Mouse (Mus musculus) embryonic facial prominence, embryonic 14.5 days (tissue): ENCODE results near the gene 4921536K21Rik. TPM values are rescaled to one million over a fixed set of nuclear protein-coding genes. Genes with fewer than 3 reads are reported as not detected.
A peak's percentile ranks its signal among the peaks of the same experiment; 100 is the strongest.

Experiments
- ATAC-seq: fragments of 200-750 bp; cut with Nextera tagmentation; 2 replicates; pipeline ENCODE4 v1.8.0; 2017; ENCODE audit warnings: low read depth, moderate number of reproducible peaks, moderate TSS enrichment
- DNase-seq: peaks from one replicate; pipeline ENCODE4 v3.0.0-alpha.2; 2015; ENCODE audit warnings: low spot score
- H3K27ac ChIP-seq: fragments of 300-500 bp; sonication (generic); replicated peaks from 2 replicates; pipeline ENCODE4 v1.5.1; 2014; ENCODE audit warnings: low read depth, mild to moderate bottlenecking, low read length, moderate library complexity
- H3K27me3 ChIP-seq: fragments of 300-500 bp; sonication (generic); replicated peaks from 2 replicates; pipeline ENCODE4 v1.6.1; 2014; ENCODE audit warnings: low read length; ENCODE audit not compliant: control insufficient read depth, insufficient read depth
- H3K36me3 ChIP-seq: fragments of 300-500 bp; sonication (generic); 2 replicates; pipeline ENCODE4 v1.6.1; 2014; ENCODE audit warnings: low read length, mixed read lengths; ENCODE audit not compliant: control insufficient read depth, insufficient read depth
- H3K4me1 ChIP-seq: fragments of 300-500 bp; sonication (generic); 2 replicates; pipeline ENCODE4 v1.6.1; 2014; ENCODE audit warnings: antibody characterized with exemption, low read length; ENCODE audit not compliant: control insufficient read depth, insufficient read depth
- H3K4me2 ChIP-seq: fragments of 300-500 bp; sonication (generic); 2 replicates; pipeline ENCODE4 v1.6.1; 2014; ENCODE audit warnings: low read depth, mild to moderate bottlenecking, low read length, moderate library complexity, mixed read lengths
- H3K4me3 ChIP-seq: fragments of 300-500 bp; sonication (generic); 2 replicates; pipeline ENCODE4 v1.5.1; 2014; ENCODE audit warnings: low read depth, mild to moderate bottlenecking, low read length
- H3K9ac ChIP-seq: fragments of 300-500 bp; sonication (generic); 2 replicates; pipeline ENCODE4 v1.6.1; 2014; ENCODE audit warnings: low read depth, mild to moderate bottlenecking, low read length, moderate library complexity, mixed read lengths
- H3K9me3 ChIP-seq: fragments of 300-500 bp; sonication (generic); 2 replicates; pipeline ENCODE4 v1.6.1; 2016; ENCODE audit warnings: low read length; ENCODE audit not compliant: control insufficient read depth
- WGBS: fragments of 180-500 bp; shearing (Covaris S2); extraction: QIAGEN DNeasy Blood & Tissue Kit; methylation state at CpG from one replicate; pipeline ENCODE4 v1.1.7; 2014; 5-methylcytosine and 5-hydroxymethylcytosine counted together
- polyA plus RNA-seq: library from polyadenylated mRNA; unstranded; fragments of >200 nt; fragmentation: Nextera tagmentation; extraction: Ambion mirVana; gene quantifications from 2 replicates; pipeline ENCODE4 v1.2.1, GENCODE M21; 2014

Gene 4921536K21Rik
- polyA plus RNA-seq, 1 experiment from 2014 or later = 0.21 TPM

DNA sequence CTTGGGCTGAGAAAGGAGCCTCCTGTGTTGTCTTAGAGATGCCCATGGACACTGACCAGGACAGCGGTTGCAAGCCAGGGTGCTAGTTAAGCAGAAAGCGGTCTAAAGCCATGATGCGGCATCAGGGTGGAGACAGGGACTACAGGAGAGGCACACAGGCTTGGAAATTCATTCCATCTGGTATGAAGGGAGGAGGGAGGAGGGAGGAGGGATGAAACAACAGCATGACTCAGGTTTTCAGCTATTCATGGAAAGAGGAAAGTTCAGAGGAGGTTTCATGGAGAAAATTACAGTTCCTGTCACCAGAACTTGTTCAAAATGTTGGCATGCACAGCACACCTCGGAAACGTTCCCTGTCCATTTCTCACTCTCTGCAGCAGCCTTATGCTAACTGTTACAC, 39.1 kb downstream of the 4921536K21Rik start:
- Histone ChIP-seq H3K4me1 (0 out of 2 replicates have a peak, but pooled peaks cover 1% of the 10 kb centered on the region), H3K27me3 (no peaks in the 10 kb centered on the region), H3K9me3 (no peaks in the 10 kb centered on the region), H3K4me2 (no peak overlapping the region), H3K4me3 (no peak overlapping the region), H3K27ac (no peak overlapping the region), H3K36me3 (no peaks in the 10 kb centered on the region), H3K9ac (no peak overlapping the region)
- DNase-seq (no peak), ATAC-seq (no peak)
- WGBS = 63% methylated on average over 5 of the region's 5 CpGs

DNA sequence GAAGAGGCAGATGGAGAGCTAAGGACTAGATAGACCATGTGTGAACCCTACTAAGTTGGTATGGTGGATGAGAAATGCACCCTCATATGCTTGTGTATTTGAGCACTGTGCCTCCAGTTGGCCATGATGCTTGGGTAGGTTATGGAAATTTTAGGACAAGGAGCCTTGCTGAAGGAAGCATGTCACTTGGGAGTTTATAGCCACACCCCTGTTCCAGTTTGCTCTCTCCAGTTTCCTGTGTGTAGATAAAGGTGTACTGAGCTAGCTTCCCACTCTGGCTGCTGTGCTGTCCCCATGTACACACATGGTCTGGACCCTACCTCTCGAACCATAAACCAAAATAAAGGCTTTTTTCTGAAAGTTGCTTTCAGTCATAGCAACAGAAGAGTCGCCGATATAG, 40.7 kb downstream of the 4921536K21Rik start:
- Histone ChIP-seq H3K36me3 (no peaks in the 10 kb centered on the region), H3K27ac (no peak overlapping the region), H3K4me3 (no peak overlapping the region), H3K9me3 (no peaks in the 10 kb centered on the region), H3K27me3 (no peaks in the 10 kb centered on the region), H3K4me1 (0 out of 2 replicates have a peak, but pooled peaks cover 2% of the 10 kb centered on the region), H3K9ac (no peak overlapping the region), H3K4me2 (no peak overlapping the region)
- ATAC-seq (no peak), DNase-seq (no peak)
- 88% methylated on average over 3 of the region's 3 CpGs for WGBS

- Histone ChIP-seq H3K27ac (no peak overlapping the region), H3K4me3 (no peak overlapping the region), H3K9ac (no peak overlapping the region), H3K36me3 (no peaks in the 10 kb centered on the region), H3K4me1 (0 out of 2 replicates have a peak, but pooled peaks cover 2% of the 10 kb centered on the region), H3K4me2 (no peak overlapping the region), H3K27me3 (no peaks in the 10 kb centered on the region), H3K9me3 (no peaks in the 10 kb centered on the region)
- 44% methylated on average over 5 of the region's 5 CpGs for WGBS
- ATAC-seq (peak; percentile 84), DNase-seq (peak; percentile 65)
Measured at GRCm38 (mm10) chr11:3853481-3854034, 41.3 kb downstream of the 4921536K21Rik start.

DNA sequence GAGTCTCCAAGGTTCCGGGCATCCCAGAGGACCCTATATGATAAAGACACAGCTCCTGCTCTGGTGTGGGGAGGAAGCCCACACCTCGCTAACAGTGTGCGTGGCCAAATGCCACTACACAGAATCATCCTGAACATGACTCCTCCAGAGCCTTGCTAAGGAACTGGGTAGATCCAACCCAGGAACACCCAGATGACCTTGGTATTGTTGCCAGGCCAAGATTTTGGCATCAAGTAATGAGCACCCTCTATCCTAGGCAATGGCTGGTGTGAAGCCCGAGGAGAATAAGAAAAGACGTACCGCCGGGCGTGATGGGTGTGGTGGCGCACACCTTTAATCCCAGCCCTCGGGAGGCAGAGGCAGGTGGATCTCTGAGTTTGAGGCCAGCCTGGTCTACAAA, 41.9 kb downstream of the 4921536K21Rik start:
- no peak overlapping the region for H3K4me2 ChIP-seq
- WGBS = 95% methylated on average over 10 of the region's 10 CpGs
- DNase-seq = no peak

DNA sequence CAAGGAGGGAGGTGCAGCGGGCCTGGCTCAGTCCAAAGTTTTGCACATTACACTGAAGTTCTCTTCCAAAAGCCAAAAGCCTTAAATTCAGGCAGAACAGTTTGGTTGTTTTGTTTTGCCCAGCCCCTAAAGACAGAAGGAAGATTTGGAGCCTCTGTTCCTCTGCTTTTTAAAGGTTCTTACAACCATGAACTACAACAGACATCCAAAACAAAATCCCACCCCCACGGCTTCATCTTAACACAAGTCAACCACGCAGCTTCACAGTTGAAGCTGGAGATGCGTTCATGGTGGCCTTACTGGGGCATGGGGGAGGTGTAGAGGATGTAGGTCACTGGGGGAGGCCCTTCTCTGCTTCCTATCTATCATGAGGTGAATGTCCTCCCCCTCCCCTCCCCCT, 43.0 kb downstream of the 4921536K21Rik start:
- H3K9me3 ChIP-seq = no peaks in the 10 kb centered on the region
- H3K9ac ChIP-seq = no peak overlapping the region
- 78% methylated on average over 4 of the region's 4 CpGs for WGBS
- H3K4me2 ChIP-seq = no peak overlapping the region
- ATAC-seq = no peak
- H3K4me3 ChIP-seq = no peak overlapping the region
- no peak for DNase-seq
- H3K27ac ChIP-seq = no peak overlapping the region
- H3K36me3 ChIP-seq = no peaks in the 10 kb centered on the region
- H3K4me1 ChIP-seq = 0 out of 2 replicates have a peak, but pooled peaks cover 2% of the 10 kb centered on the region
- no peaks in the 10 kb centered on the region for H3K27me3 ChIP-seq

More for the DNA sequence above, 41.9 kb downstream of the 4921536K21Rik start:
- H3K36me3 ChIP-seq = no peaks in the 10 kb centered on the region
- no peak for ATAC-seq
- 0 out of 2 replicates have a peak, but pooled peaks cover 2% of the 10 kb centered on the region for H3K4me1 ChIP-seq
- no peak overlapping the region for H3K27ac ChIP-seq
- no peak overlapping the region for H3K4me3 ChIP-seq
- no peaks in the 10 kb centered on the region for H3K27me3 ChIP-seq
- no peak overlapping the region for H3K9ac ChIP-seq
- H3K9me3 ChIP-seq = no peaks in the 10 kb centered on the region

DNA sequence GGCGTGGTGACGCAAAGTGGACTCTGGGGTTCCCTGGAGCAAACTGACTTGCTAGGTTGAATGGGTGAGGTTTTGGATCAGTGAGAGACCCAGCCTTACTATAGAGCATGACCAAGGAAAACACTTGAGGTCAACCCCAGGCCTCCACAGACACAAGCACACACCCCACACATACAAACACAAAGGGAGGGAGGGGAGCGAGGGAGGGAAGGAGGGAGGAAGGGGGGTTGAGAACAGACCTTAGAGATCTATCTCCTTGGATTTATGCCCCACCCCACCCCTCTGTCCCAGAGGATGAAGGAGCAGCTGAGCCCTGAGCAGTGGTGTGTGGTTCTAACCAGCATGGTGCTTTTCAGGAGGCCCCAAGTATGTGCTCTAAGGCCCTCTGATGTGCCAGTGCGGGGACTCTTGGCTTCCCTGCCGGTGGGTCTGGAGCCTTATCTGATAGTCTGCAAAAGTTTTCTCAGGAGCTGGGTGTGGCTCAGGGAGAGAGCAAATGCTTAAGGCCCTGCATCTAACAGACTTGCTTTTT, 44.1 kb downstream of the 4921536K21Rik start:
- H3K36me3 ChIP-seq = no peaks in the 10 kb centered on the region
- no peaks in the 10 kb centered on the region for H3K9me3 ChIP-seq
- no peak overlapping the region for H3K4me3 ChIP-seq
- no peak overlapping the region for H3K4me2 ChIP-seq
- no peak overlapping the region for H3K27ac ChIP-seq
- 0 out of 2 replicates have a peak, but pooled peaks cover 2% of the 10 kb centered on the region for H3K4me1 ChIP-seq
- no peak for DNase-seq
- H3K27me3 ChIP-seq = no peaks in the 10 kb centered on the region
- H3K9ac ChIP-seq = no peak overlapping the region
- WGBS = 65% methylated on average over 4 of the region's 5 CpGs
- no peak for ATAC-seq

DNA sequence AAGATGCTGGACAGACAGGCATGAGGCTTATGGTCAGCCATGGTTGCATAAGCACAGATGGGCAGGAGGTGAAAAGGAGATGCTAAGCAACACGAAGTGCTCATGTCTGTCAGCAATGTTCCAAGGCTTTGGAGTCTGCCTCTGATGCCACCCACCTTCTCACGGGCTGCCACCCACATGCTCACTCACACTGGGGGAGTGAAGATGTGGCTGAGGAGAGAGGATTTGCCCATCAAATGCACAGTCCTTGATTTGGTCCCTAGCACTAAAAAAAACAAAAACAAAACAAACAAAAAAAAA, 44.6 kb downstream of the 4921536K21Rik start:
- ATAC-seq (no peak), DNase-seq (no peak)
- no peaks in the 10 kb centered on the region for H3K9me3 ChIP-seq
- H3K27me3 ChIP-seq = no peaks in the 10 kb centered on the region
- H3K4me2 ChIP-seq = no peak overlapping the region
- 66% methylated on average over 2 of the region's 2 CpGs for WGBS
- no peak overlapping the region for H3K4me3 ChIP-seq
- no peaks in the 10 kb centered on the region for H3K36me3 ChIP-seq
- no peak overlapping the region for H3K27ac ChIP-seq
- H3K9ac ChIP-seq = no peak overlapping the region
- 0 out of 2 replicates have a peak, but pooled peaks cover 2% of the 10 kb centered on the region for H3K4me1 ChIP-seq

DNA sequence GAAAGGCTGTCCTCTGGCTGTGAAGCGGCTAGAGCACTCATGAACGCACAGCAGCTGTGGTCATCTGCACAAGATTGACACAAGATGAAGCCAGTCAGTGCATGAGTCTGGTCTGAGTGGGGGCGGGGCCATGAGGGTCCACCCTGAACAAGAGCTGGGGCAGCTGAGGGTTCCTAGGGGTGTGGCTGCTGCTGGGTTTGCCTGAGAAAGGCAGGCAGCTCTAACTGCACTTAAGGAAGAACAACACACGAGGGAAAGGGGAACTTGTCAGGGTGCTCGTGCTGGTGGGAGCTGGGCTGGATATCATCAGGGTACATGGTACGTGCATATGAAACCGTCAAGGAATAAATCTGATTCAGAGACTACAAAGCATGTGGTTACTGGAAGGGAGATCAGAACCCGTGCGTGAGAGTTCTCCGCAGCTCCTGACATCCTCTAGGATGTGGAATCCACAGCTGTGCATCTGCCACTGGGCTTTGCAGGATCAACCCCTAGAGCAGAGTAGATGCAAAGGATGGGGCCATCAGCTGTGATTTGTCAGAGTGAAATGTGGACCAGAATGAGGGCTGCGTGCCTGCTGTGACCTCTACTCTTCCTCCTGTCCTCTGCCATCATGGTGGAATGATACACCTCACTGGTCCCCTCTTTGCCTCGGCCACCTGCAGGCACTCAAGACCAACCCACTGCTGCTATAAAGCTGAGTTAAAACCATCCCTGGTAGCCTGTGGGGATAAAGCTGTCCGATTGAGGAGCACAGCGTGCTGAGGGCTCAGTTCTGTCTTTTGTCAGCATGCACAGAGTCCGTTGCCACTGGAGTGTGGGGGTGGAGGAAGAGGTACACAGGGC, 45.2 kb downstream of the 4921536K21Rik start:
- WGBS = 78% methylated on average over 15 of the region's 15 CpGs
- H3K9ac ChIP-seq = no peak overlapping the region

More for the DNA sequence above, 45.2 kb downstream of the 4921536K21Rik start:
- Histone ChIP-seq H3K27me3 (no peaks in the 10 kb centered on the region), H3K36me3 (no peaks in the 10 kb centered on the region), H3K4me1 (0 out of 2 replicates have a peak, but pooled peaks cover 2% of the 10 kb centered on the region), H3K9me3 (no peaks in the 10 kb centered on the region), H3K4me2 (no peak overlapping the region), H3K27ac (no peak overlapping the region), H3K4me3 (no peak overlapping the region)
- ATAC-seq (no peak), DNase-seq (no peak)
